Mouse (Mus musculus) brain, embryonic 14.5 days (tissue): ENCODE measurements around the gene Palm3.

Experiments
- CTCF ChIP-seq: fragments of 200-500 bp; IDR thresholded peaks from 2 replicates; pipeline ENCODE4 v1.5.1; 2012; ENCODE audit warnings: inconsistent platforms, mild to moderate bottlenecking, moderate library complexity, borderline replicate concordance; ENCODE audit not compliant: insufficient read depth, insufficient read length; ENCODE audit errors: extremely low read depth
- POLR2A ChIP-seq: fragments of 200-500 bp; IDR thresholded peaks from 2 replicates; pipeline ENCODE4 v1.6.1; 2012; ENCODE audit warnings: mild to moderate bottlenecking, inconsistent platforms, borderline replicate concordance; ENCODE audit not compliant: poor library complexity, insufficient read depth, insufficient read length, severe bottlenecking; ENCODE audit errors: extremely low read depth

GRCm38 (mm10) chr8:83973161-83974031 lies 47.9 kb upstream of the Palm3 start:
- TF ChIP-seq CTCF (no peak), POLR2A (no peak)
